Mouse (Mus musculus): ENCODE data around the gene Sh2d6. TPM values are rescaled to one million over a fixed set of nuclear protein-coding genes. Genes with fewer than 3 reads are reported as not detected.
"Not testable (repeated sequence)": the region's sequence is repeated elsewhere in the genome, so short reads cannot be mapped to it uniquely, and the experiment has no call there.

Sh2d6 gene
- total RNA-seq, 2 experiments from 2014 or later, result not detected

- ATAC-seq (replicated peaks; ENCODE audit: low FRiP score, poor library complexity, severe bottlenecking), result no peak
These were observed 11.6 kb downstream of the Sh2d6 start for GRCm38 (mm10) chr6:72509872-72510435.

GRCm38 (mm10) chr6:72508596-72508995 is 12.9 kb downstream of the Sh2d6 start:
- no peak for ATAC-seq (replicated peaks; ENCODE audit: low FRiP score, poor library complexity, severe bottlenecking)

GRCm38 (mm10) chr6:72506104-72506503 is 15.4 kb downstream of the Sh2d6 start:
- no peak for ATAC-seq (replicated peaks; ENCODE audit: low FRiP score, poor library complexity, severe bottlenecking)

GRCm38 (mm10) chr6:72503939-72504338 is 17.6 kb downstream of the Sh2d6 start:
- 0 out of 2 replicates have a peak, but pooled peaks have one; percentile 12 for ATAC-seq (replicated peaks; ENCODE audit: low FRiP score, poor library complexity, severe bottlenecking)

GRCm38 (mm10) chr6:72503309-72503708 is 18.2 kb downstream of the Sh2d6 start:
- peak; percentile 69 for ATAC-seq (replicated peaks; ENCODE audit: low FRiP score, poor library complexity, severe bottlenecking)

- ATAC-seq (replicated peaks; ENCODE audit: low FRiP score, poor library complexity, severe bottlenecking), result no peak
These were observed 22.6 kb downstream of the Sh2d6 start for GRCm38 (mm10) chr6:72498950-72499349.

GRCm38 (mm10) chr6:72492892-72493291 is 28.6 kb downstream of the Sh2d6 start:
- ATAC-seq (replicated peaks; ENCODE audit: low FRiP score, poor library complexity, severe bottlenecking), result no peak

GRCm38 (mm10) chr6:72491151-72491550 is 30.4 kb downstream of the Sh2d6 start:
- ATAC-seq (replicated peaks; ENCODE audit: low FRiP score, poor library complexity, severe bottlenecking), result no peak

GRCm38 (mm10) chr6:72489534-72489933 is 32.0 kb downstream of the Sh2d6 start:
- no peak for ATAC-seq (replicated peaks; ENCODE audit: low FRiP score, poor library complexity, severe bottlenecking)

- no peak for ATAC-seq (replicated peaks; ENCODE audit: low FRiP score, poor library complexity, severe bottlenecking)
These were observed 32.7 kb downstream of the Sh2d6 start for GRCm38 (mm10) chr6:72488850-72489249.

- no peak for ATAC-seq (replicated peaks; ENCODE audit: low FRiP score, poor library complexity, severe bottlenecking)
These were observed 34.2 kb downstream of the Sh2d6 start for GRCm38 (mm10) chr6:72487282-72487681.

- no peak for ATAC-seq (replicated peaks; ENCODE audit: low FRiP score, poor library complexity, severe bottlenecking)
These were observed 35.2 kb downstream of the Sh2d6 start for GRCm38 (mm10) chr6:72486307-72486706.

- no peak for ATAC-seq (replicated peaks; ENCODE audit: low FRiP score, poor library complexity, severe bottlenecking)
These were observed 36.6 kb downstream of the Sh2d6 start for GRCm38 (mm10) chr6:72484887-72485286.

GRCm38 (mm10) chr6:72482156-72482555 is 39.4 kb downstream of the Sh2d6 start:
- ATAC-seq (replicated peaks; ENCODE audit: low FRiP score, poor library complexity, severe bottlenecking), result no peak

- no peak for ATAC-seq (replicated peaks; ENCODE audit: low FRiP score, poor library complexity, severe bottlenecking)
These were observed 41.1 kb downstream of the Sh2d6 start for GRCm38 (mm10) chr6:72480422-72480702.

- ATAC-seq (replicated peaks; ENCODE audit: low FRiP score, poor library complexity, severe bottlenecking), result no peak
These were observed 41.7 kb downstream of the Sh2d6 start for GRCm38 (mm10) chr6:72479645-72480421.

- not testable (repeated sequence) for ATAC-seq (replicated peaks; ENCODE audit: low FRiP score, poor library complexity, severe bottlenecking)
These were observed 42.8 kb downstream of the Sh2d6 start for GRCm38 (mm10) chr6:72478691-72479090.

GRCm38 (mm10) chr6:72477621-72478020 is 43.9 kb downstream of the Sh2d6 start:
- ATAC-seq (replicated peaks; ENCODE audit: low FRiP score, poor library complexity, severe bottlenecking), result no peak

- ATAC-seq (replicated peaks; ENCODE audit: low FRiP score, poor library complexity, severe bottlenecking), result no peak
These were observed 44.7 kb downstream of the Sh2d6 start for GRCm38 (mm10) chr6:72476836-72477235.

- no peak for ATAC-seq (replicated peaks; ENCODE audit: low FRiP score, poor library complexity, severe bottlenecking)
These were observed 46.1 kb downstream of the Sh2d6 start for GRCm38 (mm10) chr6:72475221-72475985.
